Mouse (Mus musculus) liver, embryonic 14.5 days (tissue): Measurements from ENCODE around the gene Nme7.

Experiments
- CTCF ChIP-seq: IDR thresholded peaks from 2 replicates; pipeline ENCODE4 v1.5.1; 2016; ENCODE audit warnings: antibody characterized with exemption, low read depth, control low read depth
- EP300 ChIP-seq: IDR thresholded peaks from 2 replicates; pipeline ENCODE4 v1.6.1; 2016; ENCODE audit warnings: antibody characterized with exemption, low read depth

DNA sequence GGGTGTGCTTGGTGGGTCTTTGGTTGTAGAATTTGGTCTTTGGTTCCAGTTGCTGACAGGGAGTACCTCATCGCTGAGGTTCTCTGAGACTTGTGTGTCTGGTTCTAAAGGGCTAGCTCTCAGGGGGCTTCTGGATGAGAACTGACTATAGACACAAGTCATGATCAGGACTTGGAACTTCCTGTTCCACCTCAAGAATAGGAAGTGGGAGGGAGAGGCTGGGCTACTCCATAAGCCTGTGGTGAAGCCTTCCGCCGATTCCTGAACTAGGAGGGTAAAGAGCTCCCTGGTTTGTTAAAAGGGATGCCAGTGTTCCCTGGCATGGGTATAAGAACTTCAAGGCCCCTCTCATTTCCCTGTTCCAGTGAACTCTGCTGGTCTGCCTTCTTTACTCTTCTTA is 19.9 kb upstream of the Nme7 start:
- TF ChIP-seq CTCF = no peak
- TF ChIP-seq EP300 = no peak
